In genomic region chr1:135075270-135075669, GRCm38 (mm10) we compare ENCODE assay signal across 21 mouse cellular contexts. TPM values are rescaled to one million over a fixed set of nuclear protein-coding genes. Genes with fewer than 3 reads are reported as not detected.
DNase-seq lines count a peak whose midpoint lies in the region; ATAC-seq and TF ChIP-seq lines count a peak whose summit lies in the region.
"Had no signal": no experiment of that assay in that cellular context is flagged by ENCODE, and none has a peak within 500 bp of the region (broad histone marks: within the 10 kb centered on the region; RNA-seq: fewer than 3 reads in every experiment).

No protein-coding gene starts in this region.

- no peaks in the 10 kb centered on the region for H3K36me3 ChIP-seq in midbrain, embryonic 16.5 days (ENCODE audit: control insufficient read depth, insufficient read depth, low read length)
- H3K36me3 ChIP-seq: embryonic facial prominence, embryonic 13.5 days; embryonic facial prominence, embryonic 15.5 days had no signal

- no peak overlapping the region for H3K4me2 ChIP-seq in midbrain, embryonic 16.5 days (ENCODE audit: low read length)
- H3K4me2 ChIP-seq: embryonic facial prominence, embryonic 13.5 days; embryonic facial prominence, embryonic 15.5 days; forebrain, embryonic 13.5 days had no signal

- DNase-seq in cerebellum, postnatal 14 days: peak; percentile 38 to 42
- no peak for DNase-seq in cerebellum, adult 2 months
- peak; percentile 36 for DNase-seq in left cerebral cortex, postnatal 4 days
- DNase-seq in left cerebral cortex, postnatal 14 days (ENCODE audit: low spot score in 2 of 2): no peak
- peak; percentile 15 for DNase-seq in brain, adult 2 months (ENCODE audit: low read depth, low spot score)
- DNase-seq in brain, embryonic 14.5 days (ENCODE audit: low read depth): peak; percentile 45
- DNase-seq in heart, adult 9 months (ENCODE audit: low spot score in 2 of 2): no peak
- DNase-seq: adrenal gland, adult 2 months; adrenal gland, postnatal 10 days; adrenal gland, postnatal 25 days; cerebellum, adult 11 months; cerebellum, adult 18-20 months; cerebellum, adult 9-10 months; cerebellum, postnatal 36 days; embryo, embryonic 11 days had no signal

- WGBS in cerebellum, adult 2 months: 36% methylated on average over 1 of the region's 1 CpGs
- 75% methylated on average over 1 of the region's 1 CpGs for WGBS in midbrain, embryonic 16.5 days

- intact Hi-C loops in left cerebral cortex, postnatal 4 days (cut with DNase I): no loop called here
- intact Hi-C loops in left cerebral cortex, postnatal 14 days (cut with DNase I): no loop called here

- no peak overlapping the region for H3K9ac ChIP-seq in midbrain, embryonic 16.5 days (ENCODE audit: low read depth, low read length)
- H3K9ac ChIP-seq: embryonic facial prominence, embryonic 13.5 days; embryonic facial prominence, embryonic 15.5 days; forebrain, embryonic 13.5 days had no signal

- H3K27me3 ChIP-seq in cerebellum, adult 2 months (ENCODE audit: control insufficient read depth, insufficient read depth, low read length): no peaks in the 10 kb centered on the region
- H3K27me3 ChIP-seq in midbrain, embryonic 16.5 days (ENCODE audit: control insufficient read depth, insufficient read depth, low read depth, low read length): no peaks in the 10 kb centered on the region
- H3K27me3 ChIP-seq: forebrain, embryonic 13.5 days had no signal

- no peak overlapping the region for H3K27ac ChIP-seq in cerebellum, adult 2 months (ENCODE audit: insufficient read depth, low read length)
- H3K27ac ChIP-seq in midbrain, embryonic 16.5 days (ENCODE audit: low read length): no peak overlapping the region
- H3K27ac ChIP-seq: embryonic facial prominence, embryonic 13.5 days; embryonic facial prominence, embryonic 15.5 days; forebrain, embryonic 13.5 days had no signal

- ATAC-seq in midbrain, embryonic 16.5 days: no peak
- ATAC-seq: forebrain, embryonic 13.5 days; forebrain, embryonic 16.5 days had no signal

- TF ChIP-seq POLR2A in cerebellum, adult 2 months (IDR thresholded peaks at IDR 0.05; ENCODE audit: borderline replicate concordance, insufficient read depth, low read length): no peak
- TF ChIP-seq POLR2A in brain, embryonic 14.5 days (IDR thresholded peaks at IDR 0.05; ENCODE audit: borderline replicate concordance, extremely low read depth, insufficient read depth, insufficient read length, poor library complexity, severe bottlenecking): no peak

- no peaks in the 10 kb centered on the region for H3K4me1 ChIP-seq in cerebellum, adult 2 months (ENCODE audit: control insufficient read depth, insufficient read depth, low read length)
- no peaks in the 10 kb centered on the region for H3K4me1 ChIP-seq in midbrain, embryonic 16.5 days (ENCODE audit: control insufficient read depth, insufficient read depth, low read length)
- H3K4me1 ChIP-seq: forebrain, embryonic 13.5 days had no signal

- no peak overlapping the region for H3K4me3 ChIP-seq in cerebellum, adult 2 months (replicated peaks; ENCODE audit: insufficient read depth, low read depth, low read length)
- no peak overlapping the region for H3K4me3 ChIP-seq in midbrain, embryonic 16.5 days (ENCODE audit: low read depth, low read length)
- H3K4me3 ChIP-seq: embryonic facial prominence, embryonic 13.5 days; embryonic facial prominence, embryonic 15.5 days; erythroblast, embryonic 14.5 days; forebrain, embryonic 13.5 days had no signal

- no peak for TF ChIP-seq CTCF in cerebellum, adult 2 months (IDR thresholded peaks at IDR 0.05; ENCODE audit: borderline replicate concordance, insufficient read depth, low read depth, low read length)
- TF ChIP-seq CTCF in brain, embryonic 14.5 days (IDR thresholded peaks at IDR 0.05; ENCODE audit: borderline replicate concordance, extremely low read depth, insufficient read depth, insufficient read length): no peak

- H3K9me3 ChIP-seq in midbrain, embryonic 16.5 days (replicated peaks; ENCODE audit: control insufficient read depth, low read length, poor library complexity, severe bottlenecking): no peaks in the 10 kb centered on the region
- H3K9me3 ChIP-seq: embryonic facial prominence, embryonic 15.5 days; forebrain, embryonic 13.5 days had no signal

RNA-seq across cellular contexts. Expression of gene Lgr6, which starts 29.8 kb away (rescaled TPM):
- 2.9 and 3.0 TPM in 2 replicates for polyA plus RNA-seq in cerebellum, adult 2 months (2012; rRNA removed)
- total RNA-seq in left cerebral cortex, postnatal 4 days (2021): 1 to 10 TPM; 1.6 to 2.3 TPM
- total RNA-seq in left cerebral cortex, postnatal 14 days (2021): 1 to 10 TPM; 2.7 TPM
- 0.38 and 0.63 TPM in 2 replicates for polyA plus RNA-seq in brain, embryonic 14.5 days (2012; rRNA removed)
- 1.1 and 1.2 TPM in 2 replicates for polyA plus RNA-seq in midbrain, embryonic 16.5 days (2015; fragmentation: Nextera tagmentation; extraction: Ambion mirVana)
- polyA plus RNA-seq: erythroblast, embryonic 14.5 days had no signal

RNA-seq across cellular contexts. Expression of gene Ptpn7, which starts 57.2 kb away (rescaled TPM):
- polyA plus RNA-seq in cerebellum, adult 2 months (2012; rRNA removed): 0.25 and 0.29 TPM in 2 replicates
- total RNA-seq in left cerebral cortex, postnatal 4 days (2021): under 1 TPM; 0.10 to 0.24 TPM
- under 1 TPM in 1 of 2 experiments, not detected in 1; 0.19 TPM for total RNA-seq in left cerebral cortex, postnatal 14 days (2021)
- polyA plus RNA-seq in brain, embryonic 14.5 days (2012; rRNA removed): 0.45 and 0.46 TPM in 2 replicates
- polyA plus RNA-seq in midbrain, embryonic 16.5 days (2015; fragmentation: Nextera tagmentation; extraction: Ambion mirVana): 0.11 and 0.26 TPM in 2 replicates

Comparison
In these comparisons a context has a peak if more than half of its experiments do, and no peak if none do; other contexts are left out.
1. DNase-seq: peak in cerebellum, postnatal 14 days (2 of 2), left cerebral cortex, postnatal 4 days (single experiment), brain, adult 2 months (single experiment) and brain, embryonic 14.5 days (single experiment); none in cerebellum, adult 2 months (0 of 2), left cerebral cortex, postnatal 14 days (0 of 2) and heart, adult 9 months (0 of 2).